Mouse (Mus musculus) limb, embryonic 13.5 days (tissue): Measurements from ENCODE around the gene 4930539E08Rik. TPM values are rescaled to one million over a fixed set of nuclear protein-coding genes. Genes with fewer than 3 reads are reported as not detected.

Experiments used
- ATAC-seq: fragments of 200-750 bp; cut with Nextera tagmentation; 2 replicates; pipeline ENCODE4 v1.8.0; 2017; ENCODE audit warnings: low read depth, moderate number of reproducible peaks, moderate TSS enrichment; ENCODE audit not compliant: low FRiP score
- H3K27ac ChIP-seq: fragments of 300-500 bp; sonication (generic); 2 replicates; pipeline ENCODE4 v1.5.1; 2015; ENCODE audit warnings: inconsistent platforms, mild to moderate bottlenecking, moderate library complexity
- H3K27me3 ChIP-seq: fragments of 300-500 bp; sonication (generic); 2 replicates; pipeline ENCODE4 v1.6.1; 2015; ENCODE audit warnings: mild to moderate bottlenecking, inconsistent platforms
- H3K36me3 ChIP-seq: fragments of 300-500 bp; sonication (generic); 2 replicates; pipeline ENCODE4 v1.6.1; 2015; ENCODE audit warnings: inconsistent platforms, mild to moderate bottlenecking, moderate library complexity
- H3K4me1 ChIP-seq: fragments of 300-500 bp; sonication (generic); 2 replicates; pipeline ENCODE4 v1.6.1; 2015; ENCODE audit warnings: inconsistent platforms
- H3K4me2 ChIP-seq: fragments of 300-500 bp; sonication (generic); replicated peaks from 2 replicates; pipeline ENCODE4 v1.6.1; 2015; ENCODE audit warnings: inconsistent platforms, mild to moderate bottlenecking, moderate library complexity
- H3K4me3 ChIP-seq: fragments of 300-500 bp; sonication (generic); 2 replicates; pipeline ENCODE4 v1.5.1; 2015; ENCODE audit warnings: moderate library complexity, mild to moderate bottlenecking, inconsistent platforms
- H3K9ac ChIP-seq: fragments of 300-500 bp; sonication (generic); 2 replicates; pipeline ENCODE4 v1.6.1; 2015; ENCODE audit warnings: mild to moderate bottlenecking, inconsistent platforms
- H3K9me3 ChIP-seq: fragments of 300-500 bp; sonication (generic); 2 replicates; pipeline ENCODE4 v1.6.1; 2016; ENCODE audit warnings: inconsistent platforms
- WGBS: fragments of 180-500 bp; shearing (Covaris S2); methylation state at CpG from one replicate; pipeline ENCODE4 v1.1.7; 2015; 5-methylcytosine and 5-hydroxymethylcytosine counted together
- polyA plus RNA-seq: library from polyadenylated mRNA; unstranded; fragments of >200 nt; fragmentation: Nextera tagmentation; extraction: Ambion mirVana; gene quantifications from 2 replicates; pipeline ENCODE4 v1.2.1, GENCODE M21; 2015

The 4930539E08Rik gene
- polyA plus RNA-seq, 1 experiment from 2014 or later = 0.27 TPM

DNA sequence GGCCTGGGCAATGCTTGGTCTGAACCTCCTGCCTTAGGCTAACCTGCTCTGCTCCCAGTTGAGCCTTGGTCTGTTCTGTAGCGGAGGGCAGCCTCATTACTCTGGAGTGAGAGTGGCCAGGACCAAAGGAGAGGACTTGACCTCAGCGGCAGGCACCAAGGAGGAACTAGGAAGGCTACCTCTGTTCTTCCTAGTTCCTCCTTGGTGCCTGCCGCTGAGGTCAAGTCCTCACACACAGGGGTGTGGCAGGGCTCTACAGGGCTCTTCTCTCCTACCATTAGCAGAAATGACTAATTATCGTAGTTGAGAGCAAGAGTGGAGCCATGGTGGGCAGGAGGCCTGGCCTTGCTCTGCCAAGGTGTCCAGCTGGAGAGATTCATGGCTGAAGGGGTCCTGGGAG lies 47.7 kb downstream of the 4930539E08Rik start:
- no peaks in the 10 kb centered on the region for H3K27me3 ChIP-seq
- ATAC-seq = no peak
- H3K27ac ChIP-seq = no peak overlapping the region
- no peak overlapping the region for H3K4me2 ChIP-seq
- no peak overlapping the region for H3K4me3 ChIP-seq
- no peaks in the 10 kb centered on the region for H3K36me3 ChIP-seq
- H3K9ac ChIP-seq = no peak overlapping the region
- 87% methylated on average over 4 of the region's 4 CpGs for WGBS
- peaks cover 7% of the 10 kb centered on the region; the same call in 1 of the 2 replicates for H3K4me1 ChIP-seq
- no peaks in the 10 kb centered on the region for H3K9me3 ChIP-seq

DNA sequence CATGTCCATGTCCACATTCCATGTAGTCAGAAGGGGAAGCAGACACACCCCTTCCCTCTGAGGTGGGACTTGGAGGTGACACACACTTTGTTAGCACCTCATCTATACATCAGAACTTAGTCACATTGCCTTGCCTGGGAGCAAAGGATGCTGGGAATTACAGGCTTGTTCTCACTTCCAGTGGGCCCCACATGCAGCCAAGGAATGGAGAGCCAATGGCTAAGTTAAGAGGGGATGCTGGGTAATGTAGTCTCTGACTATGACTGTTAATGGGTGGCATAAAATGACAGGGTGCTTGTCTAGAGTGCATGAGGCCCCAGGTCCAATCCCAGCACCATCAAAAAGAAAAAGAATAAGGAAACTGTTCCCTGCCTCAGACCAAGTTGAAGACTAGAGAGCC lies 48.2 kb downstream of the 4930539E08Rik start:
- H3K4me3 ChIP-seq = no peak overlapping the region
- no peak for ATAC-seq
- H3K36me3 ChIP-seq = no peaks in the 10 kb centered on the region

DNA sequence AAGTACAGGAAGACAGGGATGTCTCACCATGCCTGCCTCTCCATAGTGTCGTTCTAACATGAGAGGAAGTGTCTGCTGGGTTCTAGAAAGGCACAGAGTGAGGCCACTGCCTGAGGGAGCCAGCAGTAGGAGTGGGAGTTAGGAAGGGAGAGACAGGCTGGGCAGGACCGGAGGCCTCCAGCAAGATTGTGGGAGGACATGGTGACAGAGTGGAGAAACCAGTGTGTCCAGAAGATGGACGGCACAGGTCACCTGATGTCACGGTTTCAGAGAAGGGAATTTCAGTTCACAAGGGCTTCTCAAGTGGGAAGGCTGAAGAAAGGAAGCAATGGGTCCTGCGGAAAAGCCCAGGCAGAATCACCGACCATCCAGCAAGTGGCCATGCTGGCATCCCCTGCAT lies 50.7 kb downstream of the 4930539E08Rik start:
- ATAC-seq = no peak
- no peaks in the 10 kb centered on the region for H3K27me3 ChIP-seq
- no peak overlapping the region for H3K9ac ChIP-seq
- H3K4me3 ChIP-seq = no peak overlapping the region
- H3K9me3 ChIP-seq = no peaks in the 10 kb centered on the region
- H3K4me1 ChIP-seq = peaks cover 2% of the 10 kb centered on the region; the same call in 1 of the 2 replicates
- H3K27ac ChIP-seq = no peak overlapping the region
- no peak overlapping the region for H3K4me2 ChIP-seq
- WGBS = 77% methylated on average over 6 of the region's 6 CpGs
- H3K36me3 ChIP-seq = no peaks in the 10 kb centered on the region

More for the DNA sequence above, 48.2 kb downstream of the 4930539E08Rik start:
- Histone ChIP-seq H3K4me2 (no peak overlapping the region), H3K27me3 (no peaks in the 10 kb centered on the region), H3K9ac (no peak overlapping the region), H3K27ac (no peak overlapping the region), H3K4me1 (peaks cover 7% of the 10 kb centered on the region; the same call in 1 of the 2 replicates), H3K9me3 (no peaks in the 10 kb centered on the region)

GRCm38 (mm10) chr17:28863926-28864325 lies 51.2 kb downstream of the 4930539E08Rik start:
- WGBS = 73% methylated on average over 7 of the region's 7 CpGs

DNA sequence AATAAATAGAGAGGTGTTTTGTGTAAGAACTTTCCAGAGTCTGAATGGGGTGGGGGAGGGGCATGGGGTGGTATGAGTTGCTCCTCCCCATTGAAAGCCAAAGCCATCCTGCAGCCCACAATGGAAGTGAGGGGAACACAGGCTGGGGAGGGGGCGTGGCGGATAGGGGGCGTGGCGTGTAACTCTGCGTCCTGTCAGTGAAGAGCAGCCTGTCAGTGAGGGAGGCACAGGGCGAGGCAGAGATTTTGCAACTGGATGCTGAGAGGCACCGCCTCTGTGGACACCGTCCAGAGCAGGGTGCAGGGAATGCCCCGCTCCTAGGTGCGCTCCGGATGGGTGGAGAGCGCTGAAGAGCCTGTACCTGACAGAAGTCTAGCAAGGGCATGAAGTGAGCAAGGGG lies 56.9 kb downstream of the 4930539E08Rik start, which contains the start of gene Pnpla1:
Gene Pnpla1, plus strand, starts transcription at position 207 of the 400 bp plus-strand sequence.
- Histone ChIP-seq H3K9ac (no peak within 1 kb of the TSS), H3K36me3 (no peaks in the 10 kb centered on the region), H3K4me3 (no peak within 1 kb of the TSS), H3K27me3 (no peaks in the 10 kb centered on the region), H3K9me3 (peaks cover 14% of the 10 kb centered on the region), H3K27ac (no peak within 1 kb of the TSS), H3K4me2 (no peak within 1 kb of the TSS), H3K4me1 (no peaks in the 10 kb centered on the region)
- WGBS = 35% methylated on average over 12 of the region's 12 CpGs
- ATAC-seq = no peak

More at GRCm38 (mm10) chr17:28863926-28864325, 51.2 kb downstream of the 4930539E08Rik start:
- Histone ChIP-seq H3K27ac (no peak overlapping the region), H3K4me2 (no peak overlapping the region), H3K36me3 (no peaks in the 10 kb centered on the region), H3K9ac (no peak overlapping the region), H3K4me3 (no peak overlapping the region), H3K27me3 (no peaks in the 10 kb centered on the region), H3K9me3 (no peaks in the 10 kb centered on the region), H3K4me1 (no peaks in the 10 kb centered on the region)
- no peak for ATAC-seq

DNA sequence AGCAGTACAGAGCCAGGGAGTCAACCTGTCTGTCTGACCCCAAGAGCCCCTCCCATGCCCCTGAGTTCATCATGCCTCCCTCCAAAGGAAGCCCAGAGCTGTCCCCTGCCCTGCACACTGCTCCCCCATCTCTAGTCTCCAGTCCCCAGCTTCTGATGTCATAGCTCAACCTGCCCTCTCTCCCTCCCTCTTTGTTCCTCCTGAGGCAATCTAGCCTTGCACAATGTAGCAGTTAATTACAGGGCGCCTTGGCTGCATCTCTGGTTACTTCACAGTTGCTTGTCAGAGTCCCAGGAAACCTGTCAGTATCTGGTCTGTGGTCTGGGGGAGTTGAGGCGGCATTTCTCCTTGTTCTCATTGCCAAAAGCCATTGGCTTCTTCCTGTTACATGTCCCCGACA lies 59.1 kb downstream of the 4930539E08Rik start:
- ATAC-seq = no peak
- no peak overlapping the region for H3K27ac ChIP-seq

DNA sequence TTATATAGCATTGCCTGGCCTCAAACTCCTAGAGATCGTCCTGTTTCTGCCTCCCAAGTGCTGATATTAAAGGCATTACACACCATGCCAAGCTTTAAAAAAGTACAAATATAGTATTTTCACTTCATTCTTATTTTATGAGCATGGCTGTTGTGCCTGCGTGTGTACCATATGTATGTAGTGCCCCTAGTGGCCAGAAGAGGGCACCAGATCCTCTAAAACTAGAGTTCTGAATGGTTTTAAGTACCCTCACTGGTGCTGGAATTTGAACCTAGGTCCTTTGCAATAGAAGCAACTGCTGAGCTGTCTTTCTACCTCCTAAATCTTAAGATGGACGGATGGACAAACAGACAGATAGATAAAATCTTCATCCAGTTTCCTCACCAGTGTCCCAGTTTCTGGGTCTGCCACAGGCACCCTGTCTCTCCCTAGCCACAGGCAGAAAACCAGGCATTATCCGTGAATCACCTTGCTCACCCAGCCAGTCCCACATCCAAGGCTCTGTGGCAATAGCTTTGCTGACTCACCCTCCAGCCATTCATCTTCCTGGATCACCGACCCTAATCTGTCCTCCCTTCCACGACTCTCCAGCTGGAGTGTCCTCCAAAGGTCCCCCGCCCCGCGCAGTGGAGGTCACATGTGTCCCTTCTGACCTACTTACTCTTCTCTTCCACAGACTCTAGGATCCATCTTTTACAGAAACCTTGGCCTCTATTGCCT lies 59.8 kb downstream of the 4930539E08Rik start:
- H3K4me1 ChIP-seq = no peaks in the 10 kb centered on the region
- WGBS = 77% methylated on average over 9 of the region's 9 CpGs
- no peak overlapping the region for H3K9ac ChIP-seq
- H3K36me3 ChIP-seq = no peaks in the 10 kb centered on the region
- no peaks in the 10 kb centered on the region for H3K27me3 ChIP-seq
- H3K4me3 ChIP-seq = no peak overlapping the region
- H3K27ac ChIP-seq = no peak overlapping the region
- H3K9me3 ChIP-seq = peaks cover 14% of the 10 kb centered on the region
- H3K4me2 ChIP-seq = no peak overlapping the region
- ATAC-seq = no peak

More for the DNA sequence above, 59.1 kb downstream of the 4930539E08Rik start:
- 54% methylated on average over 3 of the region's 3 CpGs for WGBS
- Histone ChIP-seq H3K4me2 (no peak overlapping the region), H3K4me3 (no peak overlapping the region), H3K9ac (no peak overlapping the region), H3K27me3 (no peaks in the 10 kb centered on the region), H3K36me3 (no peaks in the 10 kb centered on the region), H3K9me3 (peaks cover 14% of the 10 kb centered on the region), H3K4me1 (no peaks in the 10 kb centered on the region)

GRCm38 (mm10) chr17:28854377-28854776 lies 60.7 kb downstream of the 4930539E08Rik start:
- Histone ChIP-seq H3K4me3 (no peak overlapping the region), H3K4me1 (no peaks in the 10 kb centered on the region), H3K27me3 (no peaks in the 10 kb centered on the region), H3K4me2 (no peak overlapping the region), H3K9ac (no peak overlapping the region), H3K36me3 (no peaks in the 10 kb centered on the region), H3K27ac (no peak overlapping the region), H3K9me3 (peaks cover 14% of the 10 kb centered on the region)
- ATAC-seq = no peak
- 82% methylated on average over 7 of the region's 7 CpGs for WGBS

GRCm38 (mm10) chr17:28850511-28850910 lies 64.6 kb downstream of the 4930539E08Rik start:
- 91% methylated on average over 5 of the region's 5 CpGs for WGBS
- H3K27ac ChIP-seq = no peak overlapping the region

GRCm38 (mm10) chr17:28846974-28847617 lies 68.0 kb downstream of the 4930539E08Rik start:
- Histone ChIP-seq H3K27ac (no peak overlapping the region), H3K36me3 (no peaks in the 10 kb centered on the region), H3K4me3 (no peak overlapping the region), H3K4me1 (0 out of 2 replicates have a peak, but pooled peaks cover 3% of the 10 kb centered on the region), H3K9ac (no peak overlapping the region), H3K27me3 (no peaks in the 10 kb centered on the region), H3K4me2 (no peak overlapping the region), H3K9me3 (0 out of 2 replicates have a peak, but pooled peaks cover under 1% of the 10 kb centered on the region)
- ATAC-seq = no peak
- 62% methylated on average over 11 of the region's 11 CpGs for WGBS

More at GRCm38 (mm10) chr17:28850511-28850910, 64.6 kb downstream of the 4930539E08Rik start:
- Histone ChIP-seq H3K9me3 (no peaks in the 10 kb centered on the region), H3K36me3 (no peaks in the 10 kb centered on the region), H3K4me1 (no peaks in the 10 kb centered on the region), H3K27me3 (no peaks in the 10 kb centered on the region), H3K4me3 (no peak overlapping the region), H3K9ac (no peak overlapping the region), H3K4me2 (no peak overlapping the region)
- no peak for ATAC-seq
